Mouse (Mus musculus): Measurements from ENCODE around the gene Ptprb. TPM values are rescaled to one million over a fixed set of nuclear protein-coding genes. Genes with fewer than 3 reads are reported as not detected.

The Ptprb gene
- polyA plus RNA-seq, 1 experiment from 2014 or later, result 1.7 TPM

GRCm38 (mm10) chr10:116418121-116418726 is 142.9 kb downstream of the Ptprb start:
- DNase-seq (ENCODE audit: low spot score), result no peak

DNA sequence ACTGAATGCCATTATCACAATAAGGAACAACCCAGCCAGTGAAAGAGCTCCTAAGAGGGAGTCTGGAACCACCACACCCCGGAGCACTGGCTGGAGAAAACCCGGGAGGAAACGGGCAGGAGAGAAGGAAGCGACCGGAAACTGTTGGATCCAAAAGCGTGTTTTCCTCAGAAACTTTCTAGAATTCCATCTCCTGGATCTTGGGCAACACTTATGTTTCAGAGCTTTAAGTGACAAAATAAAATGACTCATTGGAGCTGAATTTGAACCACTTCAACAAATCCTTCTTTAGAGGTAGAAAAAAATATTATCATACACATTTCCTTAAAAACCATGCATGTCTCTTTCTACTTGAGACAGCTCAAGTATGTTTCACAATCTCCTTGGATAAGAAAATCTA is 145.7 kb downstream of the Ptprb start:
- no peak for DNase-seq (ENCODE audit: low spot score)

GRCm38 (mm10) chr10:116422551-116422950 is 147.2 kb downstream of the Ptprb start:
- peak; percentile 60 for DNase-seq (ENCODE audit: low spot score)

DNA sequence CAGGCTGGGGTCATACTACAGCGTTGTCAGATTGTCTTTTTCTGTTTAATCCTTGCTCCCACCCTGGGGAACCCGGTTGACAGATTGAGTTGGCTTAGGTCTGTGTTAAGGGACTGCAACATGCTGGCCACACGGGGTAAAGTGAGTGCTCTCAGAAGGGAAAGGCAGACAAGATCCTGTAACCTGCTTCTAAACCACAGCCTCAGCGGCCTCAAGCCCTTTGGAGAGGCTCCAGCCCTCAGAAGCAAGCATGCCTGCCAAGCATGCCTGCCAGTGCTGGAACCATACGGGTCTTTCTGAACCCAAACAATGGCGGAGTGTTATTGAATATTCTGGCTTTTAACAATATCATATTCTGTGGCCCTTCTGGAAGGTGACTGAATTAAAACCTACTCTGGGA is 149.6 kb downstream of the Ptprb start:
- no peak for DNase-seq (ENCODE audit: low spot score)

DNA sequence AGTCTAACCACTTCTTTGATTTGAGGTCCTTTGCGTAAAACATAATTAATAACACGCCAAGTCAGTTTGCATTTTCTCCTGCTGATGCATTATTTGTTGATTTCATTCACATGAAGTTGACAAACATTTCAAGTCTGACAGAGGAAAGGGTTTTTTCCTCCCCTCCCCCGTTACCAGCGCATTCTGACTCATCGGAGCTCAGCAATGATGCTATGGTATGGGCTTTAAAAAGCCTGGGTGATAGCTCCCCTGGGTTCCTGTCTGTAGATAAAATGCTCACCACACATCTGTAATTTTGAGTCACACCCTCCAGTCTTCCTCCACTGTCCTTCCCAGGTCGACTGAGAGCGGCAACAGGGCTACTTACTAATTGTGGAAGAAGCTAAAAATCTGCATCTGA is 150.9 kb downstream of the Ptprb start:
- DNase-seq (ENCODE audit: low spot score), result no peak

DNA sequence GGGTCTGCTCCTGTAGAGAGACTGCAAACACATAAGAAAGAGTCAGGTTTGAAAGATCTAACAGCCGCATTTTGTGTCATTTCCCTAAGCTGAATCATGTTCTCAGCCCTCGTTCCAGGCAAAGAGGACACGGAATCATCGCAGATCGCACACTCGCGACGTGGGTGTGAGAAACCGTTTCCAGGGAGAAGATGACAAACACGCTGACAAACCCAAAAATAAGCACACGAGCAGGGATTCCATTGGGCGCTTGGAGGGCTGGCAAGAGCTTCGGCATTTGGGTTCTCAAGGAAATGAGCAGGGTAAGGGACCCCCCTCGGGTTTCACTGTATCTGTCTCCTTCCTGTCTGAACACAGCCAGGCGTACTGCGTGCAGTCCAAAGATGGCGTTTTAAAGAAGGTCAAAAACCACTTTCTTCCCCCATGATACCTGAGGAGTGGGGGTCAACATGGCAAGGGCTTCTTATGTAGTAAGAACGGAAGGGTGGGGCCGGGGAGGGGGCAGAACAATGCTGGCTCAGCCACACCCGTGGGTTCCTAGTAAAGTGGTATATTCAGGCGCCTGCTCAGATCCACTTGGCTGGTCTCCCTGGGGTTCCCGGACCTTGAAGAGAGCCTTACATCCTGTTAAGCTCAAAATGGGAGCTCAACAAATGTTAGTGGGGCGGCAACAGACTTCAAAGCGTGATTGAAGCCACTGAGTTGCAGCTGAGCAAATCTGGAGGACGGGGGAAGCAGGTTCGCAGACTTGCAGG is 152.9 kb downstream of the Ptprb start:
- DNase-seq (ENCODE audit: low spot score), result no peak

GRCm38 (mm10) chr10:116432421-116432820 is 157.1 kb downstream of the Ptprb start:
- DNase-seq (ENCODE audit: low spot score), result no peak

DNA sequence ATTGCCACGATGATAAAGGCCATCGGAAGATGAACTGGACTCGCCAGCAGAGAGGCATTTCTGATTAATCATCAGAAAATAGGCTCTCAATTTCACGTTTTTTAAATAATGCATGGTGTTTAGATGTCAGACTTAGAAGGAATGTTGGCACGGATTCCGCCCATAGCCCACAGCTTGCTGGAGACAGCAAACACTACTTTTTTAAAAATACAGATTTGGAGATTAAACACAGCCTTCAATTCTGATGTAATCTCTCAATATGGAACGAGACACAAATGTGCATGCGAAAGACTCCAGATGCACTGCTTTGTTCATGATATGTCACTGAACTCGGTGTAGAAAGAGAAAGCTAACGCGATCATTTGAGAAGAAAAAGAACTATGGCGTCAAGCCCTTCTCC is 160.1 kb downstream of the Ptprb start:
- DNase-seq (ENCODE audit: low spot score), result no peak

Other genes starting within 250 kb of the Ptprb start
- not detected in 2 replicates for gene 4933416C03Rik, start 161.6 kb upstream of the Ptprb start, polyA plus RNA-seq (2015; fragmentation: Nextera tagmentation; extraction: Ambion mirVana)
- gene Kcnmb4, start 198.4 kb downstream of the Ptprb start, polyA plus RNA-seq (2015; fragmentation: Nextera tagmentation; extraction: Ambion mirVana), result 15.1 and 20.5 TPM in 2 replicates